Mouse (Mus musculus) lung, postnatal 4 days (tissue): ENCODE results near the gene Gm44790.

Experiments
- DNase-seq, 2 experiments: peaks; one replicate each; pipeline ENCODE4 v3.0.0; 2021

Gm44790 gene

DNA sequence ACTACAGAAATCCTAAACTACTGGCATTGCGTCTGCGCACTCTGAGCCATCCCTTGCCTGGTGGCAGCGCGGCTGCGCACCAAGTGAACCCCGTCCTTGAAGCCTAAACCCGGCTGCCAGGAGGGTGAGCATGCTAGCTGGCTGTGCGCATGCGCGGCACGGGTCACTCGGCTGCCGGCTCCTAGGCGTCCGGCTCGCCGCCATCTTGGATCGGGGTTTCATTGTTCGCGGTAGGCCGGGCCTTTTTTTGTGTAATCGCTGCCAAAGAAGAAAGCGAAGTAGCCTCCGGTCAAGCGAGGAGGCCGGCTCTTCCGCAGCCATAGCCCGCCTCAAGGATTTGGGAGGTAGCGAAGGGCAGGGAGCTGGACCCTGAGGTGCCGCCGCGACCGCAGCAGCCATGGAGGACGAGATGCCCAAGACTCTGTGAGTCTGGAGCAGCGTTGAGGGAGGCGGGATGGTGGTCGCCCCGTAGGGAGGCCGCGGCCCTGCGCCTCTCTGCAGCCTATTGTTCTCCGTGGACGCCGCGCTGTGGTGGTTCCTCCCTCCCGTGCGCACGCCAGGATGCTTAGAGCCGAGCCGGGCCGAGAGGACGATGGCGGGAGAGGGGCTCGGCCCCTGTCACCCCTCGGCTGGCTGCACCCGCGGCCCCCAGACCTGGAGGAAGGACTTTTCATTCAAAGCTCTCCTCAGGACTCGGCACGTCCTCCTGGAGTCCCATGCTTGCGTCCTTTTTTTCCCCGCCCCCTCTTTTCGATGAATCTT, 22.2 kb upstream of the Gm44790 start, which contains the start of gene Tia1:
TSS of gene Tia1 (plus strand) at position 120 of the 762 bp plus-strand sequence.
- DNase-seq, result peak; percentile 98 to 99

DNA sequence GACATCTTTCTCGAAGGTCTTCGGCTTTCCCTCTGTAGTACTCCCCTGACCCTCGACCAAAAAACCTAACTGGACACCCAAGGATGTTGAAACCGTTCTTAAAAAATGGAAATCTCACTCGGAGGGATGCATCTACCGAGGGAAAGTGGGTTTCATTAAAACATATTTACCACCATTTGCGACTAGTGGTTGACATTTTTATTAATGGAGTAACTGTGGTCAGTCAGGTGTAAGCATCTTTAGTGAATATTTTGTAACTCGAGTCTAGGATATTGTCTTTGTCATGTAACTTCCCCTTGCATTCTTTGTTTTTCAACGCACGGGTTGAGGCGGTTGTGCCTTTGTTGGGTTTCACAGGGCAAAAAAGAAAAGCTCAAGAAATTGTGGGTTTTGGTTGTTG, 21.5 kb upstream of the Gm44790 start:
- DNase-seq, result no peak

DNA sequence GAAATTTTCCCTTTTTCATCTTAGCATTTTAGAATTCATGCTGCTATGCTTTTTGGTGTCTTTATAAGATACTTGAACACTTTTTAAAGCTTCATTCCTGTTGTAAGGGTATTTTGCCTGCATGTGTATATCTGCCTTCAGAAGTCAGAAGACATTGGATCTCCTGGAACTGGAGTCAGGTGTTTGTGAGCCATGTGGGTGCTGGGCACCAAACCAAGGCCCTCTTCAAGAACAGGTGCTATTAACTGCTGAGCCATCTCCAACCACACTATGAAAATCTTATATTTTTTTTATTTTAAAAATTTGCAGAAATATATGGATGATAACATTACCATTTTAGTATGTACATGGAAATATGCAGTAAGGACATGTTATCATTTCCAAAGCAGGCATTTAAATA, 20.2 kb upstream of the Gm44790 start:
- DNase-seq, result no peak

DNA sequence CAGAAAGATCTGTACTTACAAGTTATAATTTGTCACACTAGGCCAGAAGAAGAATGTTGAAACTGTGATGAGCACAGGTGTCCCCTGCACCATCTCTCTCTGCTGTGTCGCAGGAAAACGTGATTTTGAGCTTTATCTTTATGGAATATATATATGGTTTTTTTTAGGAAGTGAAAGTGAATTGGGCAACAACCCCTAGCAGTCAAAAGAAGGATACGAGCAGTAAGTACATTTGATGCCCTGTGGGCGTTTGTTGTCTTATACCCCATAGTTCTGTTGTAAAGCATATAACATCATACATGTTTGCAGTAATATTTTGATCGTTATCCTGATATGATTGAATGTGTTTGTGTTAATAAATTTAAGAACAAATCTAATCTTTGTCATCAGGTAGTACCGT, 7.7 kb upstream of the Gm44790 start:
- no peak for DNase-seq

DNA sequence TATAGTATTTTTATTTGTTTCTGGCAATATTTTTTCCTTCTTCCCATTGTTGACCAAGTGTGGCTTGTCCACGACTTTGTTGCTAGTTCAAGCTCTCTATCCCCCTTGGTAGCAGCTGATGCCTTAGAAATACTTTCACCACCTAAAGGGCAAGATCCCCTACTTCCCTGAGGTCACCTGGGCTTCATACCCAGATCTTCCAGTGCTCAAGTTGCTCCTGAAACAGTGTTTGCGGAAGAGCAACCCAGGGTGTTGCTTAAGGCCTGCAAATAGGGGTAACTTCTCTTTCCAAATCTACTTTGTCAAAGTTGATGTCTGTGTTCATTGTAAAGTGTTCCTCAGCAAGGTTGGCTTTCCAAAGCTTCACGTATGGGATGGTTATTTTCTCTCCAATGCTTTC, 7.2 kb upstream of the Gm44790 start:
- DNase-seq, result no peak

DNA sequence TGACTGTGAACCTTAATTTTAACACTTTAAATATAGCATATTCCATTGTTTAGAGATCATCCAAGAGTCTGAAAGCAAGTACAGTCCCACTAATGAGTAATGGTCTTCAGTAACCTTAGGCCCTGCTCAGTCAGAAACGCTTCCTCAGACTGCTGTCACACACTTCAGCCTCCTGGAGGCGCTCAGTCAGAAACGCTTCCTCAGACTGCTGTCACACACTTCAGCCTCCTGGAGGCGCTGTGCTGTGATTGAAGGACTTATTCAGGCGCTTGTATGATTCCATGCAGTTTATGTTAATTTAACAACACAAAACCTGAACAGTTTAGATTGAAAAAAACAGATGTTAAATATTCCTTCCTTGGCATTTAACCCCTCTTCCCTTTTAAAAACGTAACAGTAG, 6.0 kb upstream of the Gm44790 start:
- peak in 1 of 2 experiments; percentile 19 for DNase-seq

DNA sequence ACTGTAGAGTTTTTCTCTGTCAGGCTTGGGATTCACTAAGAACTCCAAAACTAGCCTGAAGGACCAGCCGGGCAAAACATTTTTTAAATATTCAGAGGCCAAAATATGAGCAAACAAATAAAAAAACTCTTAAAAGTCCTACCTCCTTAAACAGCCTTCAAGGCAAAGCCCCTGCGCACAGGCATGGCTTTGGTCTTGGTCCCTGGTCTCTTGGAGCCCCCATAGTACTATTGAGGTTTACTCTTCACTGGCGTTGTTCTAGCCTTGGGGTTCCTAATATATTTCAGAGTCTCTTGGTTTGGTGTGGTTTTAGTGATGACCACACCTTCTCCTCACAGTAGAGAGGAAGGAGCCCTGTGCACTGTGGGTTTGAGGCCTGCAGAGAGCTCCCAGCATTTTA, 5.1 kb downstream of the Gm44790 start:
- no peak for DNase-seq

DNA sequence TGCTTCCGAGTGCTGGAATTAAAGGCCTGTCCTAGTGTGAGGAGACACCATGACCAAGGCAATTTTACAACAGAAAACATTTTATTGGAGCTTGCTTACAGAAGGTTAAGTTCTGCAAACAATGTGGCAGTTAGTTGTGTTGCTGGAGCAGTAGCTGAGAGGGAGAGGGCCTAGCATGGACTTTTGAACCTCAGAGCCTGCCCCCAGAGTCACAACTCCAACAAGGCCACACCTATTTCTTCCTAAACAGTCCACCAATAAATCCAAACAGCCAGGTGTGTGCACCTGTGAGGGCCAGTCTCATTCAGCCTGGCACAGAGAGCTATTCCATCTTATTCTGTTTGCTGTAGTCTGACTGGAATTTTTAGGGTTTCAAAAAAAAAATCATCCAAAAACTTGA, 7.2 kb downstream of the Gm44790 start:
- no peak for DNase-seq

DNA sequence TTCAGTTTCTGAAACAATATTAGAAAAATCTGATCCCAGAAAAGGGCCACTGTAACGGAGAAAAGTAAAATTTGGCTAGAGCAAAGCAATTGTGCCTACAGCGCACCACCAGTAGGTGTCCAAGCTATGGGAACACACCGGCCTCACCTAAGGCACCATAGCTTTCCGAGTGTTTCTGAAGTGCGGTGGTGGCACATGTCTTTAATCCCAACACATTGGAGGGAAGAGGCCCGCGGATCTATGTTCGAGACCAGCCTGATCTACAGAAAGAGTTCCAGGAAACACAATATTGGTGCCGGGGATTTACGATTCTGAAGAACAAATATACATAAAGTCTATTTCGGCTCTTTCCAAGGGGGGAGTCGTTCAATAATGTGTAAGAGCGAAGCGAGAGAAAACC, 11.3 kb downstream of the Gm44790 start:
- DNase-seq, result peak; percentile 66 to 67

DNA sequence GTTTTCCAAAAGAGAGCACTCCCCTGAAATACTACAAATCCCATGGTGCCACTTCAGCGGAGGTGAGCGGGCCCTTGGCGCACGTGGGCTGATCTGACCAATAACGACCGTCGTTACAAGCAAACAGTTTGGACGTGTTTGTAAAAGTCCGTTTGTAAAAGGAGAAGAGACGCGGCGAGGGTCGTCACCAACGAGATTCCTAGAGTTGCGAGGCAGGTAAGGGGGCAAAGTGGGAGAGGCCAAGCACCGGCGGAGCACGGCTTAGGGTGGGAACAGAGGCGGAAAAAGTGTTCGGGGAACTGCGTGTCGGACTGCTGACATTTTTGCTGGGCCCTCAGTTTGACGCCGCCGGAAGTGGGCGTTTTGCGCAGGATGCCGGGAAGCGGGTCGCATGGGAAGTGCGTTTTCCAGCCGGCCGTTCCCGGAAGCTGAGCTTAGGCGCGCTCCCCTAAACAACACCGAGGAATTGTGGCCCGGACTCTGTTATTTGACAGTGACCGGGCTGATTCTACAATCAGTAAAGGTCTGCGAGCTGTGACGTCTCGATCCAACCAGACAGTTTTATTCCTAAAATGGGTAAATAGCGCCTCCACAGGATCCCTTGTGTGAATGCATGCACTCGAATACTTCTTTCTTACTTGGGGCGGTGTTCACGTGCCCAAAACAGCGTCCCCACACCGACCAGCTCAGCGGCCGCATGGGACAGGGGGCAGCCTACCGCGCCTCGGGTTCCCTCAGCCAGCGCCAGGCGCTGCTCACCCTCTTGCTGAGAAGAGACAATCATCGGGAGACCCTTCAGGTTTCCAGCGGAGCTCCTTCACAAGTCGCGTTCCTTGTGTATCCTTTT, 12.0 kb downstream of the Gm44790 start, which contains the start of gene C87436:
TSS of gene C87436 (plus strand) at position 103 of the 847 bp plus-strand sequence.
- peak; percentile 95 to 96 for DNase-seq

DNA sequence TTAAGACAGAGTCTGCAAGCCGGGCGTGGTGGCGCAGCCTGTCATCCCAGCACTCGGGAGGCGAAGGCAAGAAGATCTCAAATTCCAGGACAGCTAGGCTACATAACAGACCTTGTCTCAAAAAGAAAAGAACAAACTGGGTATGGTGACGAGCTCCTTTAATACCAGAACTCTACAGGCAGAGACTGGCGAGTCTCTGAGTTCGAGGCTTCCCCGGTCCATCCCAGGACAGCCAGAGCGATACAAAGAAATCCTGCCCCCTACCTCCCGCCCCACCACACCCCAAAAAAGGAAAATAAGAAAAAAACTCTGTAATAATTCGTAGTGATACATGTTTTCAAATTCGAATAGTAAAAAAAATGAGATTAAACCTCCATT, 12.7 kb downstream of the Gm44790 start:
- DNase-seq, result no peak

DNA sequence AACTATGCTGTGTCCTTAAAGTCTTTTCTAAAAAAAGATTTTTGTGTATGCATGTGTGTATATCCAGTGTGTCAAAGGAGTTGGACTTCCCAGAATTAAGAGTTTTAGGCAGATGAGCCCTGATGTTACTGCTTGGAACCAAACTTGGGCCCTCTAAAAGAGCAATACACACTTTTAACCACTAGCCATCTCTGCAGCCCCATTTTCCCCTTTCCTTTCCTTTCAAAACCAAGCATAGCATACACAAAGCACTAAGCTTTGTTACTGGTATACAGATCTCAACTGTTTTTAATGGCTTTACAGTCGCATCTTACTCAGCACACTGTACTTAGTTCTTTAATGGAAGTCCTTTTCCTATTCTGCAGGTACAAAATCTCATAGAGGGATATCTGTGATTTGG, 13.1 kb downstream of the Gm44790 start:
- DNase-seq, result no peak

DNA sequence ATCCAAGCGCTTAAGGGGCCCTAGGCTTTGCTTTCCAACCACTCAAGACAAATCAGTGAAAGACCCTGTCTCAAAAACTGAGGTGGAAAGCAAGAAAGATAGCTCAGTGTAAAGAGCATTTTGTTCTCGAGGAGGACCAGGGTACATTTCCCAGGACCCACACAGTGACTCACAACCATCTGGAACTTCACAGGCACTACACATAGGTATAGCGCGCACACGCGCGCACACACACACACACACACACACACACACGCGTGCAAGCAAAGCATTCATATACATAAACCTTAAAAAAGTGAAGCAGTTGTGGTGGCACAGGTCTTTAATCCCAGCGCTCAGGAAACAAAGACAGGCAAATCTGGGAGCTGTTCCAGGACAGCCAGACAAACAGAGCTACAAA, 15.1 kb downstream of the Gm44790 start:
- DNase-seq, result no peak

DNA sequence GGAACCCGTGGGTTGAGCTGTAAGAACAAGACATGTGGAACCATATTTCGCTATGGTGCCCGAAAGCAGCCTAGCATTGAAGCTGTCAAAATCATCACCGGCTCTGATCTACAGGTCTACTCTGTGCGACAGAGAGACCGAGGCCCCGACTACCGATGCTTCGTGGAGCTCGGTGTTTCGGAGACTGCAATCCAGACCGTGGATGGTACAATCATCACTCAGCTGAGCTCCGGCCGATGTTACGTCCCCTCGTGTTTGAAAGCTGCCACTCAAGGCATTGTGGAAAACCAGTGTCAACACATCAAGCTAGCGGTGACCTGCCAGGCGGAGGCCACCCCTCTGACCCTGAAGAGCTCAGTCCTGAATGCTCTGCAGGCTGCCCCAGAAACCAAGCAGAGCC, 19.1 kb downstream of the Gm44790 start:
- DNase-seq, result no peak

DNA sequence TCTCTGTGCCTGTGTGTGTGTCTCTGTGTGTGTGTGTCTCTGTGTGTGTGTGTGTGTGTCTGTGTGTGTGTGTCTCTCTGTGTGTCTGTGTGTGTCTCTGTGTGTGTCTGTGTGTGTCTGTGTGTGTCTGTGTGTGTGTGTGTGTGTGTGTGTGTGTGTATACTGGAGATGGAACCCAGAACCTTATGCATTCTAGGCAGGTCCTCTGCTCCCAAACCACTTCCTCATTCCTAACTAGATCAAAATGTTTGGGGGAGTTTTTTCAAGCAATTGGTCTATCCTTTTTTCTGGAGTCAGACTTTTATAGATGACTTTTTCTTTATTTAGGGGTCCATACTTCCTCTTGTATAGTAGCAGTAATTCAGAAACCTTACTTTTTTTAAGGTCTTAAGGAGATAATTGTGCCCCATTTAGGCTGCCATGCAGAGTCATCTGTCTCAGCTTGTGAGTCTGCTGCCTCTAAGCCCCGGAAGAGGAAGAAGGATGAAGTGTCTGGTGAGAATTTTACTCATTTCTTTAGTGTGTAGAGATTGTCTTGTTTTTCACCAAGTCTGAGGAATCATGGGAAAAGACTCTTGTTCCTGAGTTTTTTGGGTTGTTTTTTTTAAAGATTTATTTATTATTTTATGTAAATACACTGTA, 20.6 kb downstream of the Gm44790 start:
- DNase-seq, result no peak

DNA sequence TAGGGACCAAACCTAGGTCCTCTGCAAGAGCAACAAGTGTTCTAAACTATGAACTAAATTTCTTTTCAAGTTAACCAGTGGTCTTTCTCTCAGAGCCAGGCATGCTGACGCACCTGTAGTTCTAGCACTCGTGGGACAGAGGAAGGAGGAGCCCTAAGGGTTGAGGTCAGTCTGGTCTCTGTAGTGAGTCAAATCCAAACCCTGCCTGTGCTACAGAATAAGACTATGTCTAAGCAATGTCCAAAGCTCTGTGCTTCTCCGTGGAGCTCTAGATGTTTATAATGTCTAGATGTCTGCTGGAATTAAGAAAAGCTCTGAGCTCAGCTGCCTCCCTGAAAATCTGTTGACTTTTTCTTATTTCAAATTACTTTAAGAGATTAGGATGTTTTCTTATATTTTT, 30.3 kb downstream of the Gm44790 start:
- no peak for DNase-seq

DNA sequence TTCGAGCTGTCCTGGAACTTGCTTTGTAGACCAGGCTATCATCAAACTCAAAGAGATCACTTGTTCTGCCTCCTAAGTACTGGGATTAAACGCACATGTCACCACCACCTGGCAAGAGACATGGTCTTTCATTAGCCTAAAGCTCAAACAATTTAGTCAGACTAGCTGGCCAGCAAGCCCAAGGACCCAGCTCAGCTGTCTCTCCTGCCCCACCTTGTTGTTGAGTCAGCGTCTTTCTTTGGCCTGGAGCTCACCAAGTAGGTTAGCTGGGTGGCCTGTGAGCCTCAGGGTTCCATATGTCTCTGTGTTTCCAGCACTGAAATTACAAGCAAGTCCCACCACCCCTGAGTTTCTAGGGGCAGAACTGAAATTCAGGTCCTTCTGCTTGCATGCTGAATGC, 36.6 kb downstream of the Gm44790 start:
- no peak for DNase-seq

DNA sequence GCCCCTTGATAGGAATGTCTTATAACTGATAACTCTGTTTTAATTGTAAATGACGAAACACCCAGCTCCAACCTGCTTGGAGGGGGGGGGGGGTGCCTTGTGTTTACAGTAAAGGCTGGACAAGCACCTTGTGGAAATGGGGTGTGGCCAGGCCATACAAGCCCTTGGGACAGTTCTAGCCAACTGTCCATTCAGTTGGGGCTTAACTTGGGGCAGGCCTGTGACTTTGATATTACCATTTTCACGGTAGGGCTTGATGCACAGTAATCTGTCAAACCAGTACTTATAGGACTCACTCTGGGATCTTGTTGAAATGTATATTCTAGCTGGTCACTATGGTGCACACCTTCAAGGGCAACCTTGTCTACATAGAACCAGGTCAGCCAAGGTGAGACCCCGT, 44.9 kb downstream of the Gm44790 start:
- no peak for DNase-seq

DNA sequence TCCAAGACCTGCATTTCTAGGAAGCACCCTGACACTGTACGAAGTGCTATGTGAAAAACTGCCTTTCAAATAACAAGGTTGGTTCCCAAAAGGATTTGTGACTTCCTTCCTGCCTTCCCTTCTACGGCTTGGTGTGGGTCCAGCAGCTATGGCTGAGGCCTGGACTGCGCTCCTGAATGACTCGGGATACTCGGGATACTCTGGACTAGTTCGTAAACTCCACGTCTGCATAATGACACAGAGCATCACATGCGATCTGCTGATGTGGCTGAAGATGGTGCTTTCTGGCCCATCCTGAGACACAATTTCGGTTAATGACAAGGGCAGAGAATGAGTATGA, 45.3 kb downstream of the Gm44790 start:
- no peak for DNase-seq

DNA sequence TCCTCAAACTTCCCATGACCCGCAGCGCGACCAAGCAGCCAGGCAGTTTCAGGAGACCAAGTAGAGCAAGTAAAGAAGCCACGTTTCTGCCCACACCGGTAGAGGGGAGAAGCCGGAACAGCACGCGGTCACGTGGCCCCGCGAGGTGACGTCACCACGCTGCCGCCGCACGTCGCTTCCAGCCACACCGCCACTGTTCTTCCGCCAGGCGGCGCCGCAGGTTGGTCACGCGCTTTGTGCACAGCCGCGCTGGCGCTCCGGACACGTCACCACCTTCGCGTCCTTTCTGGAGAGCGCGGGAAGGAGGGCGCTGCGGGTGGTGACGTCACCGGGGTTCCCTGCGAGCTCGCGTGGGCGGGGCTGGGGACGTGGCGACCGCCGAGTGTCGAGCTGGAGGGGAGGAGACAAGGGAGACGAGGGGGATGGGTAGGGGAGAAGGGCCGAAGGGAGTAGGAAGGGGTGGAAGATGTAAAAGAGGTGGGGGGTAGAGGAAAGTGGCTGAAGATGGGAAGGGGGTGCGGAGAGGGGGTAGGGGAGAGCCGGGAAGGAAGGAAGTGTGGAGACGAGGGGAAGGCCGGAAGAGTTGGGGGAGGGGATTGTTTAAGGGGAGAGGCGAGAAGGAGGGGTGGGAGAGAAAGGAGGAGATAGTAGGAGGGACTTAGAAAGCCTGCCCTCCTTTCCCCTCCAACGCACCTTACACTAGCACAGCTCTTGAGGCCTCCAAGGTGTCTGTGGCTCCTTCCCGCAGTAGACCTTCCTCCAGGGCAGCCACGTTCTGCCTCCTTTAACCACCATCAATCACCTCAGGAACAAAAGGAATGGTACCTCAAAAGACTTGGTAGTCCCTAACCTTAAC, 45.9 kb downstream of the Gm44790 start:
- peak; percentile 100 for DNase-seq

DNA sequence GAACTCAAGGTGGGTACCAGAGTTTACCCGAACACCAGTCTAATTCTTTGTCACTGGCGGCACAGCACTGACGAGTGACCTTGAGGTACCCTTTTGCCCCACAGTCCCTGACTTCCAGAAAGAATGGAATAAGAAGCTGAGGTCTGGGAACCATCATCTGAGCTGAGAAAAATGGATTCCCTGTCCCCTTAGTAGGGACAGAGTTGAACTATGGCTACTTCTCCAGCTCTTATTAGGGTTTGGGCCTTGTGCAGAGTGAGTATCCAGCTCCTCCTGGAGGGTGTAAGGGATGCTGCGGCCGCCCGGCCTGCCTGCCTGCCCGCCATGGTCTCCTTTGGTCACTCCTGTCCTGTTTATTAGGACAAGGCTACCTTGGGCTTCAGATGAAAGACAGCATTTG, 46.6 kb downstream of the Gm44790 start:
- DNase-seq, result no peak

DNA sequence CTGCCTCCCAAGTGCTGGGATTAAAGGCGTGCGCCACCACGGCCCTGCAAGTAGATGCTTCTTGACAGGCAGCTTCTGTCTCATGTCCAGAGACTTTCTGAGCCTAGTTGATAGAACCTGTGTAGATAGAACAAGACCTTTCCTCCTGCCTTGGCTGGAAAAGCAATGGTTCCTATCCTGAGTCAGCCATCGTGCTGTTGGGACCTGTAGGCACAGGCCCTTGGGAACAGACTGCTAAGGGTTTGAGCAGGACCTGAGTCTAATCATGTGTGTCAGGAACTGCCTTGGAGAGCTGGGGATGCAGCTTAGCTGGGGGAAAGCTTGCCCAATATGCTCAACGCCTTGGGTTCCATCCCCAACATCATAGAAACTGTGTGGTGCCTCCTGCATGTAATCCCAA, 47.6 kb downstream of the Gm44790 start:
- no peak for DNase-seq

DNA sequence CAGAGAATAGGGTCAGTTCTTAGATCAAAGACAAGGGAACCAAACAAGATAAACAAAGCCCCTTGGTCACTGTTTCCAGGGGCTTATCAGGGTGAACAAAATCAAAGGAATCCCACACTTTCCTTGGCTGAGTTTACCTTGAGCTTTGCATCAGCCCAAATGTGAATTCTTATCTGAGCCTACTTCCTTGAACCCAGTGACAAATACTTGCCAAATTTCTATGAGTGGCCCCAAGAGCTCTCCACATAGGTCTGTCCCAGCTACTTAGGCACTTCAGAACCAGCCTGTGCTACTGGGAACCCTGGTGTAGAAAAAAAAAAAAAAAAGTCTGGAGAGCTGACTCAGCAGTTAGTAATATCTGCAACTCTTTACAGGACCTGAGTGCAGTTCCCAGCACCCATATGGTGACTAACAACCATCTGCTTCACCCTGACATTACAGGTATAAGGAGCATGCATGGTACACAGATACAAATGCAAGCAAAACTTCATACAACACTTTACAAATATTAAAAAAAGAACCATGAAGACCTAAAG, 48.3 kb downstream of the Gm44790 start:
- no peak for DNase-seq
